In genomic region chr8:70964159-70964558, GRCm38 (mm10) we compare ENCODE assay signal across 9 mouse cellular contexts. TPM values are rescaled to one million over a fixed set of nuclear protein-coding genes. Genes with fewer than 3 reads are reported as not detected.
DNase-seq lines count a peak whose midpoint lies in the region; ATAC-seq and TF ChIP-seq lines count a peak whose summit lies in the region.
"Had no signal": no experiment of that assay in that cellular context is flagged by ENCODE, and none has a peak within 500 bp of the region (broad histone marks: within the 10 kb centered on the region; RNA-seq: fewer than 3 reads in every experiment).

No protein-coding gene starts in this region.

- dilution Hi-C loops in CH12.LX (cut with MboI; ENCODE audit: extremely low pct_ligation_motif_present, extremely low pct_unique_long_range_greater_than_20kb, low sequenced_read_pairs): no loop called here

- no peak overlapping the region for H3K4me3 ChIP-seq in CH12.LX (replicated peaks in 1 of 3; ENCODE audit: low read depth in 2 of 3, low read length in 2 of 3, poor library complexity in 1 of 3)
- H3K4me3 ChIP-seq: embryonic facial prominence, embryonic 13.5 days had no signal

- no peak for TF ChIP-seq EP300 in CH12.LX (IDR thresholded peaks at IDR 0.05; ENCODE audit: low read length)

- peak; percentile 90 for TF ChIP-seq RAD21 in CH12.LX (IDR thresholded peaks at IDR 0.05; ENCODE audit: low read depth, low read length)

- H3K4me1 ChIP-seq in CH12.LX (ENCODE audit: control insufficient read depth in 1 of 2, insufficient read depth in 2 of 2): no peaks in the 10 kb centered on the region
- H3K4me1 ChIP-seq: embryonic facial prominence, embryonic 13.5 days had no signal

- no peaks in the 10 kb centered on the region for H3K36me3 ChIP-seq in CH12.LX (replicated peaks in 1 of 2; ENCODE audit: control insufficient read depth in 1 of 2, insufficient read depth in 1 of 2, low read length in 1 of 2)
- H3K36me3 ChIP-seq: embryonic facial prominence, embryonic 13.5 days had no signal

- H3K27ac ChIP-seq in CH12.LX (ENCODE audit: insufficient read depth, low read depth): no peak overlapping the region
- H3K27ac ChIP-seq: embryonic facial prominence, embryonic 13.5 days had no signal

- no peaks in the 10 kb centered on the region for H3K79me2 ChIP-seq in CH12.LX (replicated peaks; ENCODE audit: control insufficient read depth, extremely low read depth, insufficient read depth, poor library complexity, severe bottlenecking)

- no peak overlapping the region for H3K9ac ChIP-seq in CH12.LX (ENCODE audit: insufficient read depth, low read depth)
- H3K9ac ChIP-seq: embryonic facial prominence, embryonic 13.5 days had no signal

- peak; percentile 11 to 33 for DNase-seq in heart, adult 18-20 months
- no peak for DNase-seq in heart, postnatal 25 days (ENCODE audit: low spot score)
- peak; percentile 66 for DNase-seq in CH12.LX (ENCODE audit: extremely low read depth)
- DNase-seq in brain, adult 2 months (ENCODE audit: low read depth, low spot score): peak; percentile 53
- peak; percentile 51 for DNase-seq in fat pad, adult 2 months (ENCODE audit: extremely low read depth, low read depth, low spot score)
- DNase-seq in layer of hippocampus, postnatal 10 days (ENCODE audit: low spot score in 2 of 2): peak; percentile 19 to 29
- DNase-seq in retina, postnatal 7 days (ENCODE audit: low read depth, low spot score): peak; percentile 27

- H3K4me2 ChIP-seq in CH12.LX (ENCODE audit: insufficient read depth, low read depth, poor library complexity, severe bottlenecking): no peak overlapping the region
- H3K4me2 ChIP-seq: embryonic facial prominence, embryonic 13.5 days had no signal

- in situ Hi-C loops in CH12.LX (cut with MboI; ENCODE audit: low pct_ligation_motif_present, low pct_unique_long_range_greater_than_20kb, low sequenced_read_pairs): no loop called here

- H3K27me3 ChIP-seq in CH12.LX (replicated peaks): peaks cover 37% of the 10 kb centered on the region
- H3K27me3 ChIP-seq: embryonic facial prominence, embryonic 13.5 days had no signal

- TF ChIP-seq POLR2A in CH12.LX (IDR thresholded peaks at IDR 0.05; ENCODE audit: low read depth, low read length): no peak

- ATAC-seq in activated CD4-positive, CD25-positive, alpha-beta regulatory T cell, adult 4 months: no peak

- H3K9me3 ChIP-seq in CH12.LX (replicated peaks; ENCODE audit: low read length): no peaks in the 10 kb centered on the region
- H3K9me3 ChIP-seq: embryonic facial prominence, embryonic 13.5 days had no signal

- TF ChIP-seq CTCF in CH12.LX (conservative IDR thresholded peaks at IDR 0.05 in 1 of 2, IDR thresholded peaks at IDR 0.05 in 1 of 2; ENCODE audit: low read depth in 2 of 2, low read length in 2 of 2): peak; percentile 58 to 94

- intact Hi-C loops in heart, postnatal 25 days (cut with DNase I): loop anchor here (2.0 kb wide), 1 partner anchor 65 kb away; no protein-coding TSS in a partner anchor

TF ChIP-seq in CH12.LX, 34 proteins besides CTCF, POLR2A, EP300 and RAD21:
- TF ChIP-seq CHD2 (IDR thresholded peaks at IDR 0.05; ENCODE audit: low read length): no peak
- no peak for TF ChIP-seq E2F4 (IDR thresholded peaks at IDR 0.05; ENCODE audit: insufficient replicate concordance, low read depth, low read length)
- TF ChIP-seq MAFK (IDR thresholded peaks at IDR 0.05; ENCODE audit: insufficient replicate concordance, low read length): no peak
- no peak for TF ChIP-seq ZKSCAN1 (IDR thresholded peaks at IDR 0.05; ENCODE audit: borderline replicate concordance, low read depth, low read length)
- no peak for TF ChIP-seq GABPA (IDR thresholded peaks at IDR 0.05; ENCODE audit: insufficient replicate concordance, low read depth, low read length)
- no peak for TF ChIP-seq KAT2A (IDR thresholded peaks at IDR 0.05; ENCODE audit: insufficient replicate concordance, low read length)
- peak; percentile 62; the same call in 1 of the 2 replicates for TF ChIP-seq MAX (IDR thresholded peaks at IDR 0.05; ENCODE audit: low read length)
- no peak for TF ChIP-seq TBP (conservative IDR thresholded peaks at IDR 0.05; ENCODE audit: low read depth, low read length)
- no peak for TF ChIP-seq PAX5 (IDR thresholded peaks at IDR 0.05; ENCODE audit: low read length)
- TF ChIP-seq CHD1 (IDR thresholded peaks at IDR 0.05; ENCODE audit: low read depth, low read length): no peak
- no peak for TF ChIP-seq MEF2A (IDR thresholded peaks at IDR 0.05; ENCODE audit: borderline replicate concordance, low read depth, low read length)
- no peak for TF ChIP-seq JUN (IDR thresholded peaks at IDR 0.05; ENCODE audit: insufficient read depth, low read depth, low read length)
- peak; percentile 69; the same call in 1 of the 2 replicates for TF ChIP-seq MYC (IDR thresholded peaks at IDR 0.05; ENCODE audit: low read depth, low read length)
- no peak for TF ChIP-seq USF2 (conservative IDR thresholded peaks at IDR 0.05; ENCODE audit: low read depth, low read length)
- TF ChIP-seq IRF4 (IDR thresholded peaks at IDR 0.05; ENCODE audit: low read depth, low read length): no peak
- TF ChIP-seq MAZ (IDR thresholded peaks at IDR 0.05; ENCODE audit: low read depth, low read length): 0 out of 2 replicates have a peak, but pooled peaks have one; percentile 63
- no peak for TF ChIP-seq BHLHE40 (IDR thresholded peaks at IDR 0.05; ENCODE audit: low read depth, low read length)
- no peak for TF ChIP-seq RCOR1 (conservative IDR thresholded peaks at IDR 0.05; ENCODE audit: low read depth, low read length)
- no peak for TF ChIP-seq POLR2AphosphoS2 (IDR thresholded peaks at IDR 0.05; ENCODE audit: low read depth, low read length)
- no peak for TF ChIP-seq ELF1 (IDR thresholded peaks at IDR 0.05; ENCODE audit: low read depth, low read length)
- no peak for TF ChIP-seq ZNF384 (IDR thresholded peaks at IDR 0.05; ENCODE audit: low read depth, low read length)
- no peak for TF ChIP-seq MXI1 (IDR thresholded peaks at IDR 0.05; ENCODE audit: low read depth, low read length)
- 0 out of 2 replicates have a peak, but pooled peaks have one; percentile 23 for TF ChIP-seq HCFC1 (IDR thresholded peaks at IDR 0.05; ENCODE audit: low read depth, low read length)
- no peak for TF ChIP-seq USF1 (IDR thresholded peaks at IDR 0.05; ENCODE audit: low read depth, low read length)
- TF ChIP-seq ZMIZ1 (IDR thresholded peaks at IDR 0.05; ENCODE audit: low read depth, low read length): no peak
- peak; percentile 51; the same call in 1 of the 2 replicates for TF ChIP-seq ZC3H11A (IDR thresholded peaks at IDR 0.05; ENCODE audit: low read depth, low read length)
- TF ChIP-seq TCF12 (IDR thresholded peaks at IDR 0.05; ENCODE audit: low read depth, low read length): peak; percentile 31; the same call in 1 of the 2 replicates
- TF ChIP-seq SMC3 (IDR thresholded peaks at IDR 0.05; ENCODE audit: low read depth, low read length): peak; percentile 89
- peak; percentile 32; the same call in 1 of the 2 replicates for TF ChIP-seq NELFE (IDR thresholded peaks at IDR 0.05; ENCODE audit: low read depth, low read length)
- TF ChIP-seq JUND (conservative IDR thresholded peaks at IDR 0.05; ENCODE audit: low read depth, low read length): no peak
- TF ChIP-seq UBTF (IDR thresholded peaks at IDR 0.05; ENCODE audit: low read depth, low read length): no peak
- TF ChIP-seq SIN3A (IDR thresholded peaks at IDR 0.05; ENCODE audit: low read length): peak; percentile 46; the same call in 1 of the 2 replicates
- 0 out of 2 replicates have a peak, but pooled peaks have one; percentile 26 for TF ChIP-seq NRF1 (IDR thresholded peaks at IDR 0.05; ENCODE audit: low read depth, low read length)
- TF ChIP-seq ETS1 (conservative IDR thresholded peaks at IDR 0.05; ENCODE audit: low read depth, low read length): no peak

RNA-seq across cellular contexts. Expression of gene Map1s, which starts 58.4 kb away (rescaled TPM):
- total RNA-seq in heart, adult 18-20 months (2021): 10 to 100 TPM; 18.9 to 19.8 TPM
- 10 to 100 TPM; 20.7 to 21.2 TPM for total RNA-seq in heart, postnatal 25 days (2021)
- 51.4 and 53.6 TPM in 2 replicates for total RNA-seq in CH12.LX (2012; rRNA removed)
- total RNA-seq in CH12.LX (2014; rRNA removed): 9.2 and 9.5 TPM in 2 replicates
- polyA plus RNA-seq in CH12.LX (2012; ENCODE audit: insufficient read length, low read depth): 30.9 and 31.1 TPM in 2 replicates
- total RNA-seq in layer of hippocampus, postnatal 10 days (2021): 100 to 1,000 TPM in 1 of 2 experiments, 10 to 100 TPM in 1; 75.1 to 101 TPM
- polyA plus RNA-seq in activated CD4-positive, CD25-positive, alpha-beta regulatory T cell, adult 4 months (2017; shearing (Covaris generic)): 10 to 100 TPM; 13.5 to 17.4 TPM
